Mouse (Mus musculus) mature B cell (primary cell): ENCODE results near the gene Rnf44.

ENCODE experiments used
- in situ Hi-C: fragments of 300-500 bp; cut with MboI; formaldehyde crosslinking; loops from 2 replicates; pipeline ENCODE4 v1.14.3; 2019

Gene Rnf44

GRCm38 (mm10) chr13:54693558-54694347, at the start of gene Rnf44:
Rnf44 (minus strand) TSS chr13:54693907.
- in situ Hi-C loops, result no loop called here

GRCm38 (mm10) chr13:54738213-54738601, 44.5 kb upstream of the Rnf44 start:
- in situ Hi-C loops, result no loop called here

DNA sequence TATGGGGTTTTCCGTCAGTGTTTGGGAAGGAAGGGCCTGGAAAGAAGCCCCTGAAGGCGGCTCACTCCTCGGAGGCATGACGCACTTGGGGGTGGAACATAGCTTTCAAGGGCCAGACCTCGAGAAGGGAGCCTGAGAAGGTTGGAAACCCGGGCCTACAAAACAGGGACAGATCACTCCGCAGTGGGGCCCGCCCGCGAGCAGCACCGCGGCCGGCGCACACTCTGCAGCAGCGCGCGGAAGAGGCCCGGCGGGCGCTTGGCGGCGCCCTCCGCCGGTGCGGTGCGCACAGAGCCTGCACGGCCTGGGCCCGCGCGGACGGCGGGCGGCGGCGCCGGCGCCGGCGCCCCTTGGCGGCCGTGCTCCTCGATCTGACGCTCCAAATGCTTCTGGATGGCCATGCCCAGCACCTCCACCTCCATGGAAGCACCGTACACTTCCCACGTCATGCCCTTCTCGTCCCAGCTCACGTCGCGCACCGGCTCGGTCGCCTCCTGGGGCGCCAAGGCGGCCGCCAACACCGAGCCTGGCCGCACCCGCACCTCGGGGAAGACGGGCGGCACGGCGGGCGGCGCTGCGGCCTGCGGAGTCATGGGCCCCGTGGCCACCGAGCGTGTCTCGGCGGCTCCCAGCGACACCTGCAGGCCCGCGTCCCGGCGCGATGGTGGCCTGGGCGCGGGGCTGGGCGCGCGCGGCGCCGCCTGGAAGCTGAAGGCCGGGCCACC, 43.9 kb upstream of the Rnf44 start:
- in situ Hi-C loops, result no loop called here

- in situ Hi-C loops, result no loop called here
Observed at GRCm38 (mm10) chr13:54736931-54737330, 43.2 kb upstream of the Rnf44 start.

GRCm38 (mm10) chr13:54726131-54726530, 32.4 kb upstream of the Rnf44 start:
- in situ Hi-C loops, result no loop called here

- in situ Hi-C loops, result no loop called here
Observed at GRCm38 (mm10) chr13:54723143-54723542, 29.4 kb upstream of the Rnf44 start.

DNA sequence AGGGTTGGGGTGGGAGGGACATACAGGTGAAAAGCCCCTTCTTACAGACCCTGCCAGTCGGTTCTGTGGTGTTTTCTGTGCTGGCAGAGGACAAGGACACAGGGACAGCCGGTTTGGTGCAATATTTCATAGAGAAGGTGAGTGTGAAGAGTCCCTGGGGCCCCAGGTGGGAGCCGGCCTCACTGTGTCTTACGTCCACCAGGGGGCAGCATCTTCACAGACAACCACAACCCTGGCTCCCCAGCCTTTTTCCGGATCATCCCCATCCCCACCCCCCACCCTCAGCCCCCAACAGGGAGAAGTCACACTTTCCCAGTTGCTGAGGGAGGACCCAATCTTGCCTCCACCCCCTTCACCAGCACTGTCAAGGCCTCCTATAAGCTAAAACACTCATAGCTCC, 23.2 kb upstream of the Rnf44 start:
- in situ Hi-C loops, result no loop called here

GRCm38 (mm10) chr13:54714996-54715395, 21.3 kb upstream of the Rnf44 start:
- in situ Hi-C loops, result no loop called here

DNA sequence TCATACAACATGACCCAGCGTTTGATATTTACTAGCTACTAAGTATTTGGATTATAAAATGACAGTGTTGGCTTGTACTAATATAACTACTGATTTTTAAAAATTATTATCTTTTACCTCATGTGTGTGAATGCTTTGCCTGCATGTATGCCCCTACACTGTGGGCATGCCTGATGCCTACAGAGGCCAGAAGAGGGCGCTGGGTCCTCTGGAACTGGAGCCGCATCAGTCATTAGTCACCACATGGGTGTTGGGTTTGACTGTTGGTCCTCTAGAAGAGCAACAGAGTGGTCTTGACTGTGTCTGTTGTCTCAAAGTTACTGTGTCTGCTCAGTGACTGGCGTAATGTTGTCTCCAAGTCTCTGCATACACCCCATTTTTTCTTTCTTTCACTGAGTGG, 20.7 kb upstream of the Rnf44 start:
- in situ Hi-C loops, result no loop called here

- in situ Hi-C loops, result no loop called here
Observed at GRCm38 (mm10) chr13:54710866-54711265, 17.2 kb upstream of the Rnf44 start.

DNA sequence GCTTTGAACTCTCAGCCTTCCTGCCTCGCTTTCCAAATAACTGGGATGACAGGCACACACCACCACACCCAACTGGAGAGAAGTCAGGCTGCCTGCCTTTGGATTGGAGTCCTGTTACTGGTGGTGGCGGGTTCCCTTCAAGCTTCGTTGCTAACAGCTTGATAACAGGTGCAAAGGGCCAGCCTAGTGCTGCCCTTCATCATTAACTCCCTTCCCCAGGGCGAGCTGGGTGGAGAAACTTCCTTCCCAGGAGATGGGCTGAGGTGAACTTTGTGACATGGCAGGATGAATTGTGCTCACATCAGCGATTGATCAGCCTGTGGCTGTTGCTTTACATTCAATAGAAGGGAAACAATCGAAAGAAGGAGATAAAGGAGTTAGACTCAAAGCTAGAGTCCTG, 11.2 kb upstream of the Rnf44 start:
- in situ Hi-C loops, result no loop called here

DNA sequence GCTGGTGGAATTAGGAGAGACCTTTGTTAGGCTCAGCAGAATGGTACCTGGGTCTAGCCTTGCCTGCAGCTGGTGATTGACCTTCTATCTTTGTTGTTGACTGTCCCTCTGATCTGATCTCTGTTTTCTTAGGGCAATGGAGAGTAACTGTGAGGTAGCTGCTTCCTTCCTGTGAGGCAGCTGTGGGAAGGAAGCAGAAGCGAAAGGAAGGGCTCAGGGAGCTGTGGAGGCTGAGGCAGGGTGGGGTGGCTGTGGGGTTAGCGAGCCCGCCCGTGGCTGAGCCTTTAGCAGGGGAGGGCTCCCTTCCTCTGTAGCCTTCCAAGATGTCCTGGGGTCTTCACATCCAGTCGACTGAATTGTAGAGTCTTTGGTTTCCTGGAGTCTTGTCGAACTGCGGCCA, 8.8 kb upstream of the Rnf44 start:
- in situ Hi-C loops, result no loop called here

GRCm38 (mm10) chr13:54701243-54701642, 7.5 kb upstream of the Rnf44 start, which contains the start of gene Cdhr2:
Cdhr2 (plus strand) TSS chr13:54701461.
- in situ Hi-C loops, result no loop called here

DNA sequence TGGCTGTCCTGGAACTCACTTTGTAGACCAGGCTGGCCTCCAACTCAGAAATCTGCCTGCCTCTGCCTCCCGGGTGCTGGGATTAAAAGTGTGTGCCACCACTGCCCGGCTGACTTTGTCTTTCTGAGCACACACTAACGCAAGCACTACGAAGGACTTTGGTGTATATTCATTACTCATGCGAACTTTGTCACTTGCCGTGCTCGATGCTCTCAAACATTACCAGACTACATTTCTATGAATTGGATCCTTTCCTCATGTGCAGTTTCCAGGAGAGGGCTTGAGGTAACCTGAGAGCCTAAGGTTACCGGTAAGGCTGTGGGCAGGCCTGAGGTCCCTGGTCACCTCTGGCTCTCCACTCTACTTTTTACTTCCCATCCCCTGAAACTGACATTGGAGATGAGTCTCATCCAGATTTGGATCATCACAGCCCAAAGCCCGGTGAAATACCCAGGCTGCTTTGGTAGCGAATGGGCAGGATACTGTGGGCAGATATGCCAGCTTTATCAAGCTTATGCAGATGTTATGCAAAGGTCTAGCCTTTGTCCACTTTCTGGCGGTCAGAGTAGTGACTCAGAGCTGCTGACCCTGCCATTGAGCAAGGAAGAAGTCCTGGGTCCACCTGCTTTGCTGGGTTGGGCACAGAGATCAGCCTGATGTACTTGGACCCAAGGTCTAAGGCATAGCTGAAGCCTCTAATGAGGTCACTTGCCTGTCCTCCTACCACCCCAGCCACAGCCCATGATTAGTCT, 1.9 kb upstream of the Rnf44 start:
- in situ Hi-C loops, result no loop called here

DNA sequence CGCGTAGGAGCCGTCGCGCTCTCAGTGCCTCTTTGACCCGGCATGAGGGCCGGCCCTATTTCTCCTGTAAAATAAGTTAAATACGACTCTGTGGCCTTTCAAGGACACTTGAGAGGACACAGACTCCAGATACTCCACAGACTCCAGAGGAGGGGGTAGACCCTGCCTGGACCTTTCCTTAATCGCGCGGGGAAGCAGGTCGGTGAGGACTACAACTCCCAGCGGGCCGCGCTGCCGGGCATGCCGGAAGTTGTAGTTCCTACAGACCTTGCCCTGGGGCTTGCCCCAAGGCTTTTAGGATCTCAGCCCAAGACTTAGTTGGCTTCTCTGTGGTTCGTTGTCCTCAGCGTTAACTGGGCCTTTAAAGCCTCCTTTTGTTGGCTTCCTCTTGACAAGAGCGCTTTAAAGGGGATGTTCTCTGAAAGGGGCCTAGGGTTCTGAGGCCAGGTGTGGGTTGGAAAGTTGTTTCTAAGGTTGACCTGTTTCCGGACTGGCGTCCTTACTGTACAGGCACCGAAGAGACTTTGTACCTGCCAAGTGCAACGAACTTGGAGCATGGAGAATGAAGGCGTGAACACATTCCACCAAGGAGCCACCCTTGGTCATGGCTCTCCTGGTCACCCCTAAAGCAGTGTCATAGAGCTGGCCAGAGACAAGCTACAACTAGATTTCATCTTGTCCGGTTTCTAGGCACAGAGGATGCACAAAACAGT, 797 bp upstream of the Rnf44 start:
- in situ Hi-C loops, result no loop called here

GRCm38 (mm10) chr13:54692711-54693557, 773 bp downstream of the Rnf44 start:
- in situ Hi-C loops, result no loop called here

- in situ Hi-C loops, result no loop called here
Observed at GRCm38 (mm10) chr13:54691737-54692136, 2.0 kb downstream of the Rnf44 start.

DNA sequence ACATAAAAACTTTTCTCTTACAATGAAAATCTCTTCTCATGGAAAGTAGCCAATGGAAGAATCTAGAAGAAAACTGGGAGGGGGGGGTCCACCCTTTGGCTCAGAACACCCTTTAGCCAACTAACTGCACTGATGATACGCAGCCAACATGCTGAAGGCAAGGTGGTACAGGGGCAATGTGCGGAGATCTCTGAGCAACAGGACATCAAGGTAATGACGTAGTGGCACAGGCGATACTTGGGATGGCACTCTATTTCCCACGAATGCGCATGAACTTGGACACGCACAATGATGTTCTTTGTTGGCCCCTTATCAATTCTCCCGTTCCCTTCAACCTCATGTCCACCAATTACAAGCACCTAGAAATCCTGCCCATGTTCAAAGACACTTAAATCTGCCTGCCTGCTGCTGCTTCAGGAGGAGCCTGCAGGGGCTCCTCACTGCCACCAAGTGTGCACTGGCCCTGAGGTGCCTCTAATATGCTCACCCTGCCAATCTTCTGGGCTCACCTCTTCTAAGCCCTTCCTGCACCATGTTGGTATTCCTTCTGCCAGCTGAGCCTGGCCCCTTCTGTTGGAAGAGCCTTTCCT, 3.5 kb downstream of the Rnf44 start:
- in situ Hi-C loops, result no loop called here

DNA sequence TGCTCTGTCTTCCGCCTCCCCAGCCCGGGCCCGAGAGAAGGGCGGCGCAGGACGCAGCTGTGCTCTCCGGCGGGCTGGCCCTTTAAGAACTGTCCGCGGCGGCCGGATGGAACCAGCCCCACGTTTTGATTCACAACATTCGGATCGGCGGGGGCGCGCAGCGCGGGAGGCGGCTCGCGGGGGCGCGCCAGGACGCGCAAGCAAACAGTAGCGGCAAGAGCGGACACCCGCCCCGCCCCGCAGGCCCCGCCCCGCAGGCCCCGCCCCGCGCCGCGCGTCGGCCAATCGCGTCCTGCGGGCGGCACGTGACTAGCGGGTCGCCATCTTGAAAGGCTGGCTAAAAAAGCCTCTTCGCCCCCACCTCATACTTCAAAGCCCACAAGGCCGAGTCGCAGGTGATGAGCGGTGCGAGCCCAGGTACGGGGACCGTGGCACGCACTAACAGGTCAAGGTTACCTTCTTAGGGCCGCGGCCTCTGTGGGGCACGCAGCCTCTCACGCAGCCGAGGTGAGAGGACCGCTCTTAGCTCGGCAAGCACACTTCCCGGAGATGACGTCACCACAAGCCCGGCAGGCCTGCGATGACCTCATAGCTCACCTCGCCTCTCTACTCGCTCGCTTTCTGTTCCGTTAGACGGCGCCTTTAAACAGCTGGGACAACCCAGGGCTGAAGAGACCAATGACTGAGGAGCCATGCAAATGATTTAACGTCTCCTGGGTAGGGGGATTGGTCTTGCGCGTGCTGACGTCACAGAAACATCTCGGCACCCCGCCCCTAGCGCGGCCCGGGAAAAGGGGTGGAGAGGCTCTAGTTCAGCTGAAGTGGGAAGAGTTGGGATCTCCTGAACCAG, 5.9 kb downstream of the Rnf44 start:
- in situ Hi-C loops, result no loop called here

GRCm38 (mm10) chr13:54687096-54687495, 6.6 kb downstream of the Rnf44 start:
- in situ Hi-C loops, result no loop called here
